Mouse (Mus musculus) CH12.LX (cell line): ENCODE data around the gene Tmem132c.

Experiments used
- CTCF ChIP-seq, 2 experiments: IDR thresholded peaks in 1 of 2; conservative IDR thresholded peaks in 1 of 2; 2 replicates each; pipeline ENCODE4 v1.5.1; 2011 to 2012; ENCODE audit warnings: low read depth in 2 of 2, low read length in 2 of 2, improper control_type of control experiment in 1 of 2, inconsistent platforms in 1 of 2, mild to moderate bottlenecking in 1 of 2, moderate library complexity in 1 of 2
- E2F4 ChIP-seq: IDR thresholded peaks from 2 replicates; pipeline ENCODE4 v1.6.1; 2011; ENCODE audit warnings: low read depth, low read length, improper control_type of control experiment; ENCODE audit not compliant: insufficient replicate concordance
- EP300 ChIP-seq: IDR thresholded peaks from 2 replicates; pipeline ENCODE4 v1.6.1; 2011; ENCODE audit warnings: low read length, improper control_type of control experiment
- IRF4 ChIP-seq: IDR thresholded peaks from 2 replicates; pipeline ENCODE4 v1.6.1; 2014; ENCODE audit warnings: low read depth, mild to moderate bottlenecking, inconsistent platforms, low read length, improper control_type of control experiment
- MAX ChIP-seq: IDR thresholded peaks from 2 replicates; pipeline ENCODE4 v1.6.1; 2011; ENCODE audit warnings: low read length, improper control_type of control experiment
- POLR2A ChIP-seq: IDR thresholded peaks from 2 replicates; pipeline ENCODE4 v1.6.1; 2011; ENCODE audit warnings: low read depth, mild to moderate bottlenecking, improper control_type of control experiment, low read length
- TBP ChIP-seq: conservative IDR thresholded peaks from 2 replicates; pipeline ENCODE4 v1.6.1; 2011; ENCODE audit warnings: low read depth, low read length, improper control_type of control experiment
- TCF12 ChIP-seq: IDR thresholded peaks from 2 replicates; pipeline ENCODE4 v1.6.1; 2014; ENCODE audit warnings: low read depth, mild to moderate bottlenecking, inconsistent platforms, low read length, improper control_type of control experiment
- USF1 ChIP-seq: IDR thresholded peaks from 2 replicates; pipeline ENCODE4 v1.6.1; 2014; ENCODE audit warnings: low read depth, mild to moderate bottlenecking, inconsistent platforms, low read length, improper control_type of control experiment
- ZNF384 ChIP-seq: IDR thresholded peaks from 2 replicates; pipeline ENCODE4 v1.6.1; 2012; ENCODE audit warnings: low read depth, low read length, improper control_type of control experiment, inconsistent platforms

- TF ChIP-seq EP300 (no peak), ZNF384 (no peak), CTCF (conservative IDR thresholded peaks at IDR 0.05 in 1 of 2, IDR thresholded peaks at IDR 0.05 in 1 of 2; ENCODE audit: low read depth in 2 of 2, low read length in 2 of 2) (no peak), POLR2A (no peak), TCF12 (no peak), TBP (no peak), MAX (no peak), E2F4 (no peak), IRF4 (no peak), USF1 (no peak)
Measured at GRCm38 (mm10) chr5:127416536-127416935, 174.9 kb downstream of the Tmem132c start.
